Mouse (Mus musculus): ENCODE measurements around the gene Gm20431.
"Not testable (repeated sequence)": the region's sequence is repeated elsewhere in the genome, so short reads cannot be mapped to it uniquely, and the experiment has no call there.

Gm20431 gene

DNA sequence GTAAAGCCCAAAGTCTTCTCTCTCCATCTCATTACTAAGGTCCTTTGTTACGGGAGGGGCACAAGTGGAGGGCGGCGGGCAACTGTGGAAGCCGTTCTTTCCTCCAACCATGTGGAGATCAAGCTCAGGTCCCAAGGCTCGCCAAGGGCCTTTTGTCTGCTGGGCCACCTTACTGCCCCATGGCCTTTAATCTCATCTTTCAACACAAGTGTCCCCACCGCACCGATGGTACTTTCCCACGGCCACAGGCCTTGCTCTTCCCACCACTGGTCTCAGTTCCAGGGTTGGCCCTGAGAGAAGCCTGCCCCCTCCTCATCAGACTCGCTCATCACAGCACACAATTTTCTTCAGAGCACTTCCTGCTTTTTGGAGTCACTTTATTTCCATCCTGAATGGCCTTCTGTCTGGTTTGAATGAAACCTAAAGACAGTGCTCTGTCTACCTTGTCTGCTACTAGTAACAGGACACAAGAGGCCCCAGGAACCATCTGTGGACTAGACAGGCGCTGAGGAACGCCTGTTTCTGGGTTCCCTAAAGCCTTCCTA is 31.6 kb downstream of the Gm20431 start:
- DNase-seq, result no peak

DNA sequence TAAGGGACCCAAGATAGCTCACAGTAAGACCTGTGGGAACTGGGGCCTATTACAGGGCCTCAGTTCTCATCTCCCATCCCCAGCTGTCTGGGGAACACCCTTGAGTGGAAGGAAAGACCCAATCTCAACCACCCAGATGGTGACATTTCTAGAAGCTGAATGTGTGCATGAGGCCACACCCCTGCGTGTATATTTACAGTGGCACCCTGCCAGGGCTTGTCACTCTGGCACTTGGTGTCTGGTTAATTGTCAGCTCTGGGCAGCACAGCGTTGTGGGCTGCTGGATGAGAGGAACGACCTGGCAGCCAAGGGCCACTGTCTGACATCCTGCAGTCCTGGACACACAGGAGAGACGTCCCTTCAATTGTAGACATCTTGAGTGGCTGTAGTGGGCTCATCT is 32.4 kb downstream of the Gm20431 start:
- no peak for DNase-seq

DNA sequence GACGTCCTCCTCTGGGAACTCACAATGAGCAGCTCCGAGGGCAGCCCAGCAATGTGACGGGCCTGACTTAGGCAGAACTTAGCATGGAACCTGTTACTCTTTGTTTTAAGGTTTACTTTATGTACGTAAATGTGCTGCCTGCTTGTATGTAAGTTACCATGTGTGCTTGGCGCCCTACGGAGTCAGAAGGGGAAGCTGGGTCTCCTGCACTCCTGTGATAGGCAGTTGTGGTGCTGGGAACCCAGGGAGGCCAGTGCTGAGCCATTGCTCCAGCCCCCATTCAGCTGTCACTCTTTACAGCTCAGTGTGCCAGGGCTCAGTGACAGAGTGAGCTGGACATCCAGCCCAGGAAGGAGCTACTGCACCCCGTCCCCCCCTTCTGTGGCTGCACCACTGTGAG is 34.3 kb downstream of the Gm20431 start:
- DNase-seq, result no peak

DNA sequence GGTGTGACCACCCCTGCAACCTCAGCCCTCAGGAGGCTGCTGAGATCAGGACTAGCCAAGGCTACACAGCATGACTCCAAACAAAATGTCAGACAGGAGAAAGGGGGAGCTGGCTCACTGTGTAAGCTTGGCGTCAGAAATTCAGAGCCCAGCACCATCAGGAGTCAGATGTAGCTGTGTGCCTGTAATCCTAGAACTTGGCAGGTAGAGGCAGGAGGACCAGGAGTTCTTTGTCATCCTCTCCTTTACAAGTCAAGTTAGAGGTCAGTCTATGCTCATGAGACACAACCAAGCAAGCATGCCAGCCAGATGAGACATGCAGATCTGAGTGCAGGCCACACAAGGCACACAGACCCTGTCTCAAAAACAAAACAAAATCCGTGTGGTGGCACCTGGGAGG is 35.6 kb downstream of the Gm20431 start:
- DNase-seq, result no peak

DNA sequence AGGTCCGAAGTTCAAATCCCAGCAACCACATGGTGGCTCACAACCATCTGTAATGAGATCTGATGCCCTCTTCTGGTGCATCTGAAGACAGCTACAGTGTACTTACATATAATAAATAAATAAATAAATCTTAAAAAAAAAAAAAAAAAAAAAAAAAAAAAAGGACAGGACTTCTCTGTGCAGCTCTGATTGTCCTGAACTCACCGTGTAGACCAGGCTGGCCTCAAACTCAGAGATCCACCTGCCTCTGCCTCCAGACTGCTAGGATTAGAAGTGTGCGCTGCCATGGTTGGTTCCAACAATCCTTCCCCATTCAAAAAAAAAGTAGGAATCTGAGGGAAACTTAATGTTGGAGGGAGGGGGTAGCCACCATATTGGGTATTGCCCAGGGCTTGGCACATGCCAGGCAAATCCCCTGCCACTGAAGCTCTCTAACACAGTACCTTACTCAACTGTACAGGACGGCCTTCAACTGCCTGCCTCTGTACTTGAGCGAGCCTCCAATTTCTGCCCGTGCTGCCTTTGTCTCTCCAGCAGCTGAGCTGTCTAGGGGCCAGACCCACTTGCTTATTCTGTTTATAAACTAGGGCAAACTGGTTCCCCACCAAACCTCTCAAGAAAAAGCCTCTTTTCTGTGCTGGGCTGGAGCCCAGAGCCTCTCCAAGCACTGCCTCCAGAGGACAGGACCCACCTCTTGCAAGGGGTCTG is 36.8 kb downstream of the Gm20431 start:
- no peak for DNase-seq

DNA sequence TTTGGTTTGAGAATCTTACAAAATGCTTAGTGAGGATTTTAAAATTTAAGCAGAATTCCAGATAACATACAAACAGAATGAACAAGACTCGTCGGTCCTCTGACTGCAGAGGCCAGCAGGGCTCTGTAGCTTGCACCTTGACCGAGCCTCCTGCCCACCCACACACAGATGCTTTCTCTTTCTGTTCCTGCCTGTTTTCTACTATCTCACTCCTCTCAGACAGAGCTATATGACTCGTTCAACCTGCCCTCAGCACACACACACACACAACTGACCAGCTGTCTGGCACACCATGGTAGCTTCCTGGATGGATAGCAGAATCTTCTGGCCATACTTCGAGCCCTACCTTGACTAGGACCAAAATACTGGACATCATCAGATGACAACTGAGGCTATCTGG is 38.3 kb downstream of the Gm20431 start:
- DNase-seq, result no peak

DNA sequence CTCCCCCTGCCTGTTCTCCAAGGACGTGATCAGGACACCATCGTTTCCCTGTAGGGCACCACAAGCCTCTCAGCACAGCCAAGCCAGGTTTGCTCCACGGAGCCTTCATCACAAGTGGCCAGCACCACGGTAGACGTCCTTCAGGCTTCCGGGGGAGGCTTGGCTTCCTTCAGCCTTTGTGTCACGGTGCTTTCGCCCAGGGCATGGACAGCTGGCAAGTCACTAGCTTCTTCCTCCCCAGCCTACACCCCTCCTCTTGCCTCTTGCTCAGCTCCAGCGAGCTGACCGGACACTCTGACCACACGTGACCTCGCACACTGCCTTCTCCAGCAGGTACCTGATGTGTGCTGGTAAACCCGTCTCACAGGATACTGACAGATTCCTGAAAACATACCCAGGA is 38.9 kb downstream of the Gm20431 start:
- DNase-seq, result no peak

DNA sequence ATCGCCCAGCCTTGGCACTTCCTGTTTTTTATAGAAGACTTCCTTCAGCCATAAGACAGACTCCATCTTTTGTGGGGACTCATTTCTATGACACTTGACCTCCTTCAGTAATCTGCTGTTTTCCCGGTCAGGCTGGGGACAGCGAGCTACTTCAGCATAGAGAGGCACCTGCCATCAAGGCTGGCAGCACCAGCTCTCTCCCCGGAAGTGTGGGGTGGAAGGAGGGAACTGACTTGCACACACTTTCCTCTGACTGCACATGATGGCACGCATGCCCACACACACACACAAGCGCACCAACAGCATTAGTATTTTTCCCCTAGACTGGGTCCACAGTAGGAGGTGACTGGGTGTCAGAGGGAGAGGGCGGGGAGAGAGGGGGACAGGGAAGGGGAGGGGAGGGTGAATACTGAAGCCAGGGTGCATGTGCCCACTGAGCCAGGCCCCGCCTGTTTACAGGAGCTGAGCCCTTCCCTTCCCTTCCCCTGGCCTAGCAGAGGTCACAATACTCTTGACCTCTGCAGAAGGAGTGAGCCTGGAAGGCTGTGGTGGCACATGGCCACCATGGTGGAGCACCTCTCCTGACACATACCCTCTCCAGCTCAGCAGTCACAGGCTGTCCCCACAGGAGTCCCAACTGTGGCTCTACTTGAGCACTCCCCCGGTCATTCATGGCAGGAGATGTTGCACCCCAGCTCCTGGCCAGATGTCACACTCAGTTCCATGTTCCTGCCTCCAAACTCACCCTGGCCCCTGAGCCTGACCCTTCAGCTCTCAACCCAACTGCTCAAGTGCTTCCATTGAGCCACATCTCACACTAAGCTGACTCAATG is 39.8 kb downstream of the Gm20431 start:
- DNase-seq, result no peak

DNA sequence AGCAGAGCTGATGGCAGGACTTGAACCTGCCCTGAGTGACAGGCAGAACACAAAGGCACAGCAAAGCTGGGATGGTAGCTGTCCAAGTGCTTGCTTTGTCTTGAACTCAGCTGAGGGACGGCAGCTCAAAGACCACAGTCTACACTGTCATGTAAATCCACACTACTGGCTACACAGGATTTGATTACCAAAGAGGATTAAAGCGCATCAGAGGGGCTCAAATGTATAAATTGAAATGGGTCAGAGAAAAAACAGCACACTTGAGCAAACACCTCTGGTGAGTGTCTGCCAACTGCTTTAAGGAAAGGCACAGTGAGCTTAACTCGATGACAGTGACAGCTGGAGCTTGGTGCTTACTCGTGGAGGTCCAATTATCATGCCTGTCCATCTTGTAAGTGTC is 43.8 kb downstream of the Gm20431 start:
- DNase-seq, result no peak

DNA sequence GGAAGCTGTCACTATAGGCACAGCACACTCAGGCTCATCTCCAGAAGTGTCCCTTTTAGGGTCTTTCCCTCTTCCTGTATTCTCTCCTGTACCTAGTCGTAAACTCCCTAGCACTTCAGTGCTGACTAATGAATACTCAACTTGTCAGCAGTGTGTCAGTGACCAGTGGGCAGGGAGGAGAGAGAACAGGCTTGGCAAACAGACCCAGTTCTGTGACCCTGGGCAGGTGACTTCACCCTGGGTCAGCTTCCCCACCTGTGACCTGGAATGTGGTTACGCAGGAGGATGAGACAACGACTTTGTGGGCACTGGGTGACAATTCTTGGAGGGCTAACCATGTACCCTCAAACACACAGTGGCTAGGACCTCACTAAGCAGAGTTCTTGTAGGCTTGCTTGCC is 44.3 kb downstream of the Gm20431 start:
- DNase-seq, result no peak

DNA sequence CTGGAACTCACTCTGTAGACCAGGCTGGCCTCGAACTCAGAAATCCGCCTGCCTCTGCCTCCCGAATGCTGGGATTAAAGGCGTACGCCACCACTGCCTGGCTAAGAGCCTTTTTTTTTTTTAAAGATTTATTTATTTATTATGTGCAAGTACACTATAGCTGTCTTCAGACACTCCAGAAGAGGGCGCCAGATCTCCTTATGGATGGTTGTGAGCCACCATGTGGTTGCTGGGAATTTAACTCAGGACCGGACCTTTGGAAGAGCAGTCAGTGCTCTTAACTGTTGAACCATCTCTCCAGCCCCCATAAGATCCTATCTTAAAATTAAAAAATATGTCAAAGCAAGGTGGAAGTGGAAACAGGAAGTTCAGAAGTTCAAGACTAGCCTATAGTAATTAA is 48.0 kb downstream of the Gm20431 start:
- not testable (repeated sequence) for DNase-seq

DNA sequence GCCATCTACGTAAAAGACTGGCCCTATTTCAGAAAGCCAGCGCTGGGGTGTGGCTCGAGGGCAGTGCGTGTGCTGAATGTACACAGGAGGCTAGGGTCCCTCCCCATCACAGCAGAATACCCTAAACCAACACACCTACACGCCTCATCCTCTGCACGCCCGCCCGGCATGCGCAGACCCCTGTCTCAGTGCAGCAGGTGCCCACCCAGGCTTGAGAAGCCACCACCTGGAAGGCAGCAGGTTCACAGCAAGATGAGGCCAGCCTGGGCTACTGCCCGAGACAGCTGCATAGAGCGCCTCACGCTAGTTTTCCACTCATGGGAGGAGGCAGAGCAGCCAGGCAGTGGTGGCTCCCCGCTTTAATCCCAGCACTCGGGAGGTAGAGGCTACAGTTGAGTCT is 49.2 kb downstream of the Gm20431 start:
- no peak for DNase-seq

DNA sequence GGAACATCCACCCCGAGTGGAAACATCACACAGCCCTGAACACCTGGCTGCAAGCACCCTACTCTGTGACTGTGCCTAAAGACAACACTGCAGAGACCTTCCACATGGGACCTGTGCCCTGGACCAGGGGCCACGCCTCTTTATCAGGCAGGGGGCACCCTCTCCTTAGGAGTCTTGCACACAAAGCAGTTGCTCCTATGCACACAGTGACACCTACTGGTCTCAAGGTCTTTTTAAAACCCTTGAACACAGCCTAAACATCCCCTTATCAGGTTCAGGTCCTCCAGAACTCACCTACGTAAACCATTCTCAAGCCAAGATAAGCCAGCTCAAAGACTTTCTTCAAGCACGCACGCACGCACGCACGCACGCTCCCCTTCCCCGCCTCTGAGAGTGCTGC is 50.0 kb downstream of the Gm20431 start:
- no peak for DNase-seq

DNA sequence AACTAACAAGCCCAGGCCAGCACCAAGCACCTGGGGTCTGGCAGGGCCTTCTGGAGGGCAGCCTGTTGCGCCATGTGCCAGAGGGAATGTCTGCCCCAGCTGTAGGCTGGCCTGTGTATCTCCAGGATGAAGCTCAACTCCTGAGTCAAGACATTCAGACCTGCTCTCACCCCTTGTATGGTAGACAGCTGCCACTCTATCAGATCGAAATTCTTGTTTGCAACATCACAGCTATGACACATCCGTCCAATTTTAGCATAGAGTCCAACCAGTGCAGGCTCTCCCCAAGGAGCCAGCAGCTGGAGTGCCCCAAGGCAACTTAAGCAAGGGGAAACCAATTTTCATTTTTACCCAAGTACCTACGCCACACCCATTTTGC is 54.6 kb downstream of the Gm20431 start:
- no peak for DNase-seq

DNA sequence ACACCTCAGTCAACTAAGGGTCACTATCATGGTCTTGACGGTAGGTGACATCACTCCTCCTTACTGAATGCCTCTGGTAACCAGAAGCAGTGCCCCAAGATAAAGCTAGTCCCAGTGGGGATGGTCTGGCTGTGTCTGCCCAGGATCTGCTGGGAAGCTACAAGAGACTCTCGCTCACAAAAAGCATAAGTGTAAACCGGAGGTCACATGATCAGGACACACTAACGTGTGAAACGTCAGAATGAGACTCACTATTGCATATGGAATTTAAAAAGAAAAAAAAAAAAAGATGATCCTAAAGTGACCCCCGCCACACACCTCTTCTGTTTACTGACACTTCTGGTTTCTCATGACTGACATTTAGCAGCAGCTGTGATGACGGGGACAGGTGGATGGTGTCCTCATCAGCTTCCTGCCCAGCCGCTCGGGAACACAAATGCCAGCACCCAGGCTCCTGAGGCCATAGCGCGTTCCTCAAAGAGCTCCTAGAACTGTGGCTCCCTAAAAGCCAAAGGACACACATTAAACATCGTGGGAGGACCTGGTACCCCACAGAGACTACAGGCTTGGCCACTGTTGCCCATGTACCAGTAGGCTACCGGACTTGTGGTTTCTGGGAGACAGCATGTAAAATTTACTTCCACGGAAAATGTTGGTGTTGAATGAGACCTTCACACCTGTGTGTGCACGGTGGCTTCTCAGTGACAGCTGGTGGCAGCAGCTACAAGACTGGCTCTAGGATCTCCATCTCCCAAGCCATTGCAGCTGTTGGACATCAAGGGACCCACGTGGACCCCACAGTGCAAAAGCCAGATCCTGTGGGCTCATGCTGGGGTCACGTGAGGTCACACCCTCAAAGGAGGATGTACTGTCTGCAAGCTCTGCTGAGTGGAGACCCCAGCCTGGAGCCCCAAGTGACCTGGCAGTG is 55.2 kb downstream of the Gm20431 start:
- no peak for DNase-seq

DNA sequence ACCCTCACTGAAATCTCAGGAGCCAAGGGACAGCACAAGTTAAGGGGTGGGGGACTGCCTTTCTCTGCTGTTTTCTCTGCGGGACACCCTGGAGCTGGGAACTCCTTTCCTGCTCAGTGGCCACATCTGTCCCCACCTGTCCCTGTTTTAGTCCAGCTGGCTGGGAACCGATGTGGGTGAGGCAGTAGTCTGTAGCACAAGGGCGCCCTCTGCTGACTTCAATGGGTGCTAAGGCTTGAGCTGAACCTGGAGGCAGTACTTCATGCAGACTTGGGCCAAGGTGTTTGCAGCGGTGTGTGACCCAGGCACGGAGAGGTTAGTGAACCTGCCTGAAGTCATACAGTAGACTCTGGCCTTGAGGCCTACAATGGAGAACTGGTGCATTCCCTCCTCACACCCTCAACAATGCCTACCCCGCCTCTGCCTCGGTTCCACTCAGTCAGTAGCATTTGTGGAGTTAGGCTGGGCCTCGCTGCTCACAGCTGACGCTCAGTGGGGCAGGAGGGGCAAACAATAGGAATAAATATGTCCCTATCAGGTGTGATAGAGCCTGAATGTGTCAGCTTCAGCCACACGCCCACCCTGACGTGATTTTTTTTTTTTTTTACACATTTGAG is 56.0 kb downstream of the Gm20431 start:
- peak; percentile 87 for DNase-seq

DNA sequence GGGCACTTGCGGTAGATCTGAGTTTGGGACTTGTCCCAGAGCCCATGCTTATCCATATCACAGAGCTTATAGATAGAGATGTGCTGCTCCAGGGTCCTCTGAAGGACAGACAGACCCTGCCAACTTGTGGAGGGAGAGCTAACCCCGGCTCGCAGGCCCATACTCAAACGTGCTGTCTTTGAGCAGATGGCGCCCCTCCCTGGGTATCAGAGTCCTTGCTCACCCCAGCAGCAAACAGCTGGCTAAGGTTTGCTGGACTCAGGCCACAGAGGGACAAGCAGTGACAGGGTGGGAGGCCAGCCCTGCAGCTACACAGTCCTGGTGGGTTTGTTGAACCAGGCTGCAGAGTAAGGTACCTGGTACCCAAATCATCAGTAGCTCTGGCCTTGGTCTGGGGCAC is 58.3 kb downstream of the Gm20431 start:
- no peak for DNase-seq

DNA sequence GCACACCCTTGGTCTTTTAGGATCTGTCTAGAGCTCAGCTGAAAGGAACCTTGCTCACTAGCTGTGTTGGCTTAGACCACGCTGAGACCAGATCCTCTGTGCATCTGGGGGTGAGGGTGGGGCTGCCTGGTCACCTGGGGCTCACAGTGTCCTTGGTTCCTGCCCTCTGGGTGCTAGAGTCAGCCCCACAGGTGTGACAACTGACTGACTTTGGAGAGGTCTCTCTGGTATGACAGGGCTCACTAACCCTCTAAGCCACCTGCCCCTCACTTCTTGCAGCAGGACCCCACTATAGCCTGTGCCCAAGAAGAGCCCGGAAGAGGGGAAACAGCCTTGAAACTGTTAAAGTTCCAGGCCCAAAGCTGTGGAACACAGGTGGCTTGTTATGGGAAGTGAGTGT is 58.9 kb downstream of the Gm20431 start:
- no peak for DNase-seq

DNA sequence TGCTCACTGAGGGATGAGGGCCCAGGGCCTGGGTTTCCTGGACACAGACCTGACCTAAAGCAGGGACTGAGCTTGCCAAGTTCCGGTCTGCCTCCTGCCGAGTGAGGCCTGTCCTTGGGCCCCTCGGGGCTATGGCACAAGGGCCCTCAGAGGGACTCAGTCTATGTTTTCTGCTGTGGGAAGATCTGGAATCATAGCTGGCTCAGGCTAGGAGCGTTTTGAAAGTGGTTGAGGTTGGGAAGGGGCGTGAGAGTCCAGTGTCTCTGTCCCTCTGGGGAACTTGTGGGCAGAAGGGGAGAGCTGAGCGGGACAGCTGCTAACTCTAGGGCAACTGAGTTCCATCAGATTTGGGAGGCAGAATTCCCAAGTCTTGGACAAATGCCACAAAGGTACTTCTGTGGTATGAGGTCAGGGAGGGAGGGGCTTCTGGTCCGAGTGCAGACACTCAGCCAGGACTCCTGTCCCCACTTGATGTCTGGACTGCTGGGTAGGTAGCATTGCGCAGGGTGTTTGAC is 60.8 kb downstream of the Gm20431 start:
- DNase-seq, result no peak

DNA sequence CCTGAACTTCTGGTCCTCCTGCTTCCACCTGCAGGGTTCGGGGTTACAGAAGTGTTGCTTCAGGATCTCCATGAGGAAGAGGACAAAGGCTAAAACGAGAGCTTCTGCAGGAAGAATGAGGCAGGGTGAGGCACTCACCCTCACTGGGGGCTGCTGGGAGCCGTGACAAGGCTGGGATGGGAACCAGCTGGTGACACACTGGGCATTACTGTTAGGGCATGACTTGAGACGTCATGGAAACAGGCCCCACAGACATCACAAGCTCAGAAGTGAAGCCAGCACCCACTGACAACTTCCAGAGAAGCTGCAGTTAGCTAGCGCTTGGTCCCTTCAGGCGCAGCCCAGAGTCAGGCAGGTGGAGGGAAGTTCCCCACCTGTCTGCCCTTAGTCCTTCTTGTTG is 61.4 kb downstream of the Gm20431 start:
- DNase-seq, result no peak

DNA sequence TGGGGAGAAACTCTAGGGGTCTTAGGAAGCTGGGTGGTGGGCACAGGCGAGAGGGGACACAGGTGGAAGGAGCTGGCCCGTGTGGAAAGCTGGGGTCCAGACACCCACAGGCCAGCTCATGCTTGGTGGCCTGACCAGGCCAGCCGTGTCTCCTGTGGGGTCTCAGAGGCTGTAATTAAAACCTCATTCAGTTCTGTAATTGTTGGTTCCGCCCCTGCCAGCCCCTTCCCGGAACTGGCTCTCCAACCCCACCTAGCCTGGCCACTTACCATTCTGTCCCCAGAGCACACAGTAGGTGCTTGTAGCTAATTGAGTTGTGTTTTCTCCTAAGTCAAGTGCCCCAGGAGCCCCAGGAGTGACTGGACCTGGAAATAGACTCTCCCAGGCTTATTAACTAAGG is 62.1 kb downstream of the Gm20431 start:
- no peak for DNase-seq

DNA sequence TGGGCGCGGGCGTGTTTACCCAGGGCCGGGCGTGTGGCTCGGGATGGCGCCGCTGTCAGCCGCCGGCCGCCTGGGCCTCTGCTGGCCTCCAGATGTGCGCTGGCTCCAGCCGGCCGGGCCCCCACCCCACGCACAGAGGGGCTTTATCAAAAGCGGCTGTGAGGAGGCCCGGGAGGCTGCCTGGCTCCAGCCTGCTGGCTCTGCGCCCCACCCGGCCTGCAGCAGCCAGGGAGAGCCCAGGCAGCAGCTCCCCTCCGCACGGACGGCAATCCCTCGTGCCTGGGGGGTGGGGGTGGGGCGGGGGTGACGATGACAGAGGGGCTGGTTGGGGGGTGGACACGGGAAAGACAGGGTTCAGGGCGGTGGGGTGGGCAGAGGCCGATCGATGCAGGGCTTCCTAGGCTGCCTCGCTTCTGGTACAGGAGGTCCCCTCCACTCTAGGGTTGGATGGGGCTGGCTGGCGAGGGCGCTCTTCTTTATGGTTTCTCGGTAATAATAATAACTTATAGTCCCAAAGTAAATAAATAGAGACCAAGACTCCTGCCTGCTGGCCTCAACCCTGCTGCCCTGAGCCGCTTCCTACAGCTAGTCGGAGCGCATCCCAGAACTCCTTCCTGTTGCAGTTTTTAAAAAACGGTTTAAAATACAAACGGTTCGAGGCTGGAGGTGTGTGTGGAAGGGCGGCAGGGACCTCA is 63.7 kb downstream of the Gm20431 start:
- no peak for DNase-seq
